Mouse (Mus musculus): Measurements from ENCODE around the gene Fam184a.
"Not testable (repeated sequence)": the region's sequence is repeated elsewhere in the genome, so short reads cannot be mapped to it uniquely, and the experiment has no call there.

The Fam184a gene

GRCm38 (mm10) chr10:53691263-53691662, 59.7 kb downstream of the Fam184a start:
- DNase-seq (ENCODE audit: extremely low read depth, low read depth, low spot score), result no peak

DNA sequence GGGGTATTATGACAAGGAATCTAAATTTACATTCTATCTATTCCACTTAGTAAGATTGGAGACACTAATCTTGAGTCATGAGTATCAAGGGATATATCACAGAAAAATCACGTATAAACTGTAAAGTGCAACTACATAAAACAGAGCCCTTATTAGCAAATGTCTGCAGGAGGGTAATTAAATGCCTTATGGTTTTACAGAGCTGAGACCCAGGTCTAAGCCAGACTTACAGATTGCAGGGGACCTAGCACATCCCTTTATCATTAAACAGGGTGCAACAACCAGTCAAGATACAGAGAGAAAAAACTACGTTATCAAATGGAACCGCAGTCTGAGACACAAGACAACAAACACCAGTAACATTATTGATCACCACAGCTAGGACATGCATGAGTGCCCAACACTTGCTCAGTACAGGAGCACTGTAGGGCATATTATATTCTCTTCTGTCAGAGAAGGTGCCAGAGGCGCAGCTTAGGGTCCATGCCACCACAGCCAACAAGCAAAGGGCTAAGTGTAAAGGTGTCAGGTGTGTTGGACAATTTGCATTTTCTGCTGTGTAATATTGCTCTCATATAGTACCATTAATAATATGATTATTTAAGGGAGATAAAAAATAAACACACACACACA, 61.9 kb downstream of the Fam184a start:
- no peak for DNase-seq (ENCODE audit: extremely low read depth, low read depth, low spot score)

- DNase-seq (ENCODE audit: extremely low read depth, low read depth, low spot score), result no peak
Observed at GRCm38 (mm10) chr10:53688533-53688932, 62.4 kb downstream of the Fam184a start.

DNA sequence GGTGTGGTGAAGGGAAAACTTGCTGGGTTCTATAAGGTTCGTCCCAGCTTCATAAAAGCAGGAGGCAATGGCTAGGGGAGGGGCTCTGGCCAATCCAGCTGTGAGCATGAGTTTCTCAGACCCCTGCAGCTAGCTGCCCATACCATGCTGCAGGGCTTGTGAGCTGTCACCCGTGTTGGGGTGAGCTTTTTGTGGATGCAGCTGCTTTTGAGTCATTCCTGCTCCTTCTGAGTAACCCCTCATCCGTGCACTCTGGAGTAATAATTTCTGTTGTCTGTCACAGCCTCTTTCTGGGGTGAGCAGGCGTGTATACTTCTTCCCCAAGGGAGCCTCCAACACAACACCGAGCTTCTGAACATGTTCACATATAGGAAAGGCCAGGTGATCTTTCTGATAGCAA, 63.0 kb downstream of the Fam184a start:
- DNase-seq (ENCODE audit: extremely low read depth, low read depth, low spot score), result no peak

DNA sequence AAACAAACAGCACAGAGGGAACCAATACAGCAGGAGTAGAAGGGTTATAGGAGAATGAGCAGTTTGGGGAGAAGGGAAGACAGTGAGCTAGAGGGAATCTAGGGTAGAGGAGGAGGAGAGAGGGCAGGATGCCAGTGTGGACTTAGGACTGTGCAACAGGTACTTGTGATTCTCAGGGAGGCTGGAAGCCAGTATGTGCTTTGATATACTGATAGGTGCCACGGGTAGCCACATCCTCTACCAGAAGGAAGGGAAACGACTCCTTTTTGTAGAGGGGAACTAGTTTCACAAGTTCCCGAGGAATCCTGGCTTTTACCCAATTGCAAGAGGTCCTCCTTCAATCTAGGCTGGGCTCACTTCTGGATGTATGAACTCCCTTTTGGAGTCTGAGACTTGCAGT, 65.1 kb downstream of the Fam184a start:
- DNase-seq (ENCODE audit: extremely low read depth, low read depth, low spot score), result no peak

- DNase-seq (ENCODE audit: extremely low read depth, low read depth, low spot score), result no peak
Observed at GRCm38 (mm10) chr10:53683226-53683625, 67.7 kb downstream of the Fam184a start.

DNA sequence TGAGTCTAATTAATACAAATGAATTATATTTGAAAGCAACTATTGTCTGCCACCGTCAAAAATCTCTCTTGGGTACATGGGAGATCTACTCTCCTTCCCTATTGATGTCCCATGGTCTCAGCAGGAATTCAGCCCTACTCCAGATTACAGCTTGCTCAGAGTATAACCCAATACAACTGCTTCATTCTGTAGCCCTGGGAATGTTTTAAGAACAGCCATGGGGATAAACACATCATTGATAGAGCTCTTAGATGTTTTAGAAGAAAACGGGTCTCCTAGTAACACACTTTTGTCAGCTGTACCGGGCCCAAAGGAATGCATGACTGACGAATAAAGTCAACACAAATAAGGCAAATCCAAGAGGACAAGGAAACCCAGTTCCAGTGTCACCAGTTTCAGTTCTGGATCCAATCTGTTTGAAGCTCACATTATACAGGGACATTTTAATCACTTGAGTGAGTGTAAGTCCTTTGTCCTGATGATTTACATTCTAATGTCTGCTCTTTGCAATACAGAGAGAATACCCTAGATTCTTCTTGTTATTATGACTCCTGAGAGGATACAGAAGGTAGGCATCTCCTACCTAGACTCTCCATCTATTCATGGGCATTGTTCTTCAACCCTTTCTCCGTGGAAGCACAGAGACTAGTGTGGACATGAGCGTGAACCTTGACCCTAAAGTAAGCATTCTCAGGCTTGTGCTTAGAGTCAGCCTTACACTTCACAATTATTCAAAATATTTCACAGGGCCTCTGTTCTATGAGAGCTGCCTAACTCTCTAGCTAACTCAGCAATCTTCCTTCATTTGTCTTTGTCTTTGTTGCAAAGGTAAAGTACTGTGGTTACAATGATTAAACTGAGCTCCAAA, 71.0 kb downstream of the Fam184a start:
- DNase-seq (ENCODE audit: extremely low read depth, low read depth, low spot score), result no peak

GRCm38 (mm10) chr10:53661788-53662187, 89.1 kb downstream of the Fam184a start:
- no peak for DNase-seq (ENCODE audit: extremely low read depth, low read depth, low spot score)

DNA sequence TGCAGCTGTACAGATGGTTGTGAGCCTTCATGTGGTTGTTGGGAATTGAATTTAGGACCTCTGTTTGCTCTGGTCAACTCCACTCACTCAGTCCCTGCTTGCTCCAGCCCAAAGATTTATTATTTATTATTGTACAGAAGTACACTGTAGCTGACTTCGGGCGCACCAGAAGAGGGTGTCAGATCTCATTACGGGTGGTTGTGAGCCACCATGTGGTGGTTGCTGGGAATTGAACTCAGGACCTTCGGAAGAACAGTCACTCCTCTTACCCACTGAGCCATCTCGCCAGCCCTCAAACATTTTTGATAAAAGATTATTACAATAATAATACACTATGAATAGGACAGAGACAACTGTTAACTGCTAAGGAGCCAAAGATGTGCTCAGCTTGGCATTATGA, 96.7 kb downstream of the Fam184a start:
- not testable (repeated sequence) for DNase-seq (ENCODE audit: extremely low read depth, low read depth, low spot score)

GRCm38 (mm10) chr10:53650683-53651082, 100.2 kb downstream of the Fam184a start:
- DNase-seq (ENCODE audit: extremely low read depth, low read depth, low spot score), result no peak

GRCm38 (mm10) chr10:53641507-53641906, 109.4 kb downstream of the Fam184a start:
- no peak for DNase-seq (ENCODE audit: extremely low read depth, low read depth, low spot score)

DNA sequence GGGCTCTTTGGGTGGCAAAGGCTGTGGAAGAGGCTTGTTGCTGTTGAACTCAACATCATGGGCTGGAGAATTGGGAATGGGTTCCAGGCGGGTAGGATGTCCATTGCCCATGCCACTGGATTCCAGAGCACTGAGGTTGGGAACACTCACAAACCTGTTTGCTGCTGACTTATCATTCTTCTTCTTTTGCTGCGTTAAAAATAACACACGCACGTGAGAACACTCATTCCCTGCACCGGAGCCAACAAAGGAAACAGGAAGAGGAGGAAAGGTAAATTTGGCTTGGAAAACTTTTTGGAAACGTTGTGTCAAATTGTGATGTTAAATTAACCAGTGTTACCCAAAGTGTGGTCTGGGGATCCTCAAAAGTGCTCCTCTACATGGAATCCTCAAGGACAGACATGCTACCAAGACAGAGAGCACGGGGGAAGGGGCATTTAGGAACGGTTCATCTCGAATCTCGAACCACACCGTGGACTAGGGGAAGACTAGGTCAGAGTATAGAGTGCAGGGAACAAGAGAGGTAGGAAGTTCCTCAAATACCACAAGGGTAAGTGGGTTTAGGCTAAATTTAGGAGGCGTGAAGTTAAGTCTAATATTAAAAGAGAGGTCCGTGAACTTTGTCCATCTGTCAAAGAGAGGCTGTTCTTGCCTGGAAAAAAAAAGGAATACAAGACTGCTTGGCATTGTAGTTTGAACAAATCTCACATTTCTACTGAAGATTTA, 115.5 kb downstream of the Fam184a start:
- DNase-seq (ENCODE audit: extremely low read depth, low read depth, low spot score), result no peak

DNA sequence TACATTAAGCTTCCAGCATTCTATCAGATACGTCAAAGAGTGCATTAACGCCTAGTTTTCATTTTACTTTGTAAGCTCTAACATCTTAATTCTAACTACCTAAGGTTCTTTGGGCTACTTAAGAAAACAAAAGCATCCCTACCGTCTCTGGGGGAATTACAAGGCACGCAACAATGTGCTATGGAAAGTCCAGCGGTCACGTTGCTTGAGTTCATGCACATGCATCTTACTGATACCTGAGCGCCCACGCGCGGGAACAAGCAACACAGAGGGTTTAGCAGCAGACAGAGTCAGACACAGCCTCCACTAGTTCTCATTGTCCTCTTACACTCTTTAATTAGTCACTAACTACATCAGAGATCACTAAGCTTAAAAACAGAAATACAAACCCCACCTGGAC, 116.8 kb downstream of the Fam184a start:
- DNase-seq (ENCODE audit: extremely low read depth, low read depth, low spot score), result no peak

- not testable (repeated sequence) for DNase-seq (ENCODE audit: extremely low read depth, low read depth, low spot score)
Observed at GRCm38 (mm10) chr10:53630339-53630738, 120.6 kb downstream of the Fam184a start, which contains the start of gene Mcm9. Gene Mcm9, minus strand, starts transcription at chr10:53630439.

GRCm38 (mm10) chr10:53629918-53630250, 121.0 kb downstream of the Fam184a start:
- peak; percentile 75 for DNase-seq (ENCODE audit: extremely low read depth, low read depth, low spot score)

GRCm38 (mm10) chr10:53629247-53629917, 121.5 kb downstream of the Fam184a start:
- DNase-seq (ENCODE audit: extremely low read depth, low read depth, low spot score), result no peak

GRCm38 (mm10) chr10:53615850-53616616, 134.9 kb downstream of the Fam184a start:
- no peak for DNase-seq (ENCODE audit: extremely low read depth, low read depth, low spot score)

DNA sequence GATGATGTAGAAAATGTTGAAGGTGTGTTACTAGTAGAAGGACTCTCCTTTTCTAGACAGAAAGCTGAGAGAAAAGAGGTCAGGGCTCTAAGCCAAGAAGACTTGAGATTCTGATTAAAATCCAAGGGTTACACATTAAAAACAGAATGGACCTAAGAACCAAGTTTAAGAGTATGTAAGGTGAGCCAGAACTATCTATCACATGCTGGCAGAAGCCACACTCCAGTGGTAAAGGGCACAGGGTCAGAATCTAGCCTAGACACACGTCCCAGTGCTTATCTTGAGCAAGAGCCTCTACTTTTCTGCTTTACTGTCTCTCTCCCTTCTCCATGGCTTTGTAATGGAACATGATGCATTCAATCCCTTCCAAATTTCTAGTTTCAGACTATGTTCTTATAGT, 137.0 kb downstream of the Fam184a start:
- no peak for DNase-seq (ENCODE audit: extremely low read depth, low read depth, low spot score)

GRCm38 (mm10) chr10:53612172-53612571, 138.8 kb downstream of the Fam184a start:
- DNase-seq (ENCODE audit: extremely low read depth, low read depth, low spot score), result no peak

DNA sequence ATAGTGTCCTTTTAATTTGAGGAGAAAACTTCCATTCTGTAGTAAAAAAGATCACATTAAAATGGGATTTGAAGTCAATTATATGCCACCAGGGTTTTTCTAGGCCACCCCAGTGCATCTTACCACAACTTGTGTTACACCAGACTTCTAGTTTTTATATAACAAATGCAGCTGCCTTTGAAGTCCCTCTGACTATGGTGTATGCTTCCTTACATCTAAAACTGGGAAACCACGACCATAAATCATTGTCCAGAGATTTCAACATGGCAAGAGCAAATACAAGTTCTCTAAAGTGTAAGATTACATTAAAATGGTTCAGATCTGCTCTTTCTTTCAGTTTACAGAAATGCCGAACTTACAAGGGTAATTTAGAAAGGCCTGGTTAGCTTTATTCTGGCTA, 142.6 kb downstream of the Fam184a start:
- no peak for DNase-seq (ENCODE audit: extremely low read depth, low read depth, low spot score)

Measured in fat pad, adult 2 months (tissue).